Mouse (Mus musculus): ENCODE measurements around the gene Faf1. TPM values are rescaled to one million over a fixed set of nuclear protein-coding genes. Genes with fewer than 3 reads are reported as not detected.

The Faf1 gene
- polyA plus RNA-seq, 1 experiment from 2014 or later: 46.1 TPM

DNA sequence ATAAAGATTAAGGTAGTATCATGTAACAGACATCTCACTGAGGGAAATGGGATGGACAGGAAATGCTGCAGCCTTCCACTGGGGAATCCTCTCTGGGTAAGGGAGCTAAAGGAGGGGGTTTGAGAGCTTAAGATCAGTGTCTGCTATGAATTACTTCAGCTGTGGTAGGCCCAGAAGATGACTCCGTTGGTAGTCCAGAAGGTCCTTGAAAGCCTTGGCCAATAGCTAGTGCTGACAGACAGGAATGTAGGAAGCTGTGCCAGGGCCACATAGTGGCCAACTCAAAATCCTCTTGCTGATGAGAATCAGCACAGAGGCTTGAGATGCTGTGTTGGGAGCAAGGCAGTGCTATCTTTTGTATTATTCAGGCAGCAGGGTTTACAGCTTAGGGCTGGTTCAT, 59.4 kb downstream of the Faf1 start:
- 69% methylated on average over 1 of the region's 1 CpGs for WGBS
- ATAC-seq (ENCODE audit: low FRiP score, low read depth): no peak
- H3K27ac ChIP-seq: no peak overlapping the region

DNA sequence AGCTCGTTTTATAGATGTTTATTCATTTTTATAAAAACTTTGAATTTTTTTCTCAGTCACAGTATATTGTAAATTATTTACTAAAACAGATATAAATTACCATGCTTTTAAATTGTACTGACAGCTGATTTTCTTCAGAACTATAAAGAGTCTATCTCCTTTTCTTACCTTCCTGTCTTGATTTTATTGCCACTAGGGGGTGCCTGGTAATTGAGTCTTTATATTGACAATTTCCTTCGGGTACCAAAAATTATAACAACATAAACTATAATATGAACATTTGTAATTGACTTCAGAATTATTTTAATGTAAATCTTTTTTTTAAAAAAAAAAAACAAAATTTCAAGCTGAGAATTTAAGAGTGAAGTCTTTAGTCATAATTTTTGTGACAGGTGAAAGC, 67.6 kb downstream of the Faf1 start:
- Histone ChIP-seq H3K4me1 (no peaks in the 10 kb centered on the region), H3K36me3 (no peaks in the 10 kb centered on the region), H3K27ac (no peak overlapping the region), H3K4me2 (replicated peaks) (no peak overlapping the region), H3K9ac (no peak overlapping the region), H3K27me3 (replicated peaks) (no peaks in the 10 kb centered on the region), H3K4me3 (no peak overlapping the region), H3K9me3 (no peaks in the 10 kb centered on the region)
- no peak for ATAC-seq (ENCODE audit: low FRiP score, low read depth)
- 77% methylated on average over 2 of the region's 2 CpGs for WGBS

More for the DNA sequence above, 59.4 kb downstream of the Faf1 start:
- H3K9me3 ChIP-seq: no peaks in the 10 kb centered on the region
- H3K36me3 ChIP-seq: no peaks in the 10 kb centered on the region
- no peak overlapping the region for H3K4me2 ChIP-seq (replicated peaks)
- no peaks in the 10 kb centered on the region for H3K4me1 ChIP-seq
- no peaks in the 10 kb centered on the region for H3K27me3 ChIP-seq (replicated peaks)
- no peak overlapping the region for H3K9ac ChIP-seq
- no peak overlapping the region for H3K4me3 ChIP-seq

DNA sequence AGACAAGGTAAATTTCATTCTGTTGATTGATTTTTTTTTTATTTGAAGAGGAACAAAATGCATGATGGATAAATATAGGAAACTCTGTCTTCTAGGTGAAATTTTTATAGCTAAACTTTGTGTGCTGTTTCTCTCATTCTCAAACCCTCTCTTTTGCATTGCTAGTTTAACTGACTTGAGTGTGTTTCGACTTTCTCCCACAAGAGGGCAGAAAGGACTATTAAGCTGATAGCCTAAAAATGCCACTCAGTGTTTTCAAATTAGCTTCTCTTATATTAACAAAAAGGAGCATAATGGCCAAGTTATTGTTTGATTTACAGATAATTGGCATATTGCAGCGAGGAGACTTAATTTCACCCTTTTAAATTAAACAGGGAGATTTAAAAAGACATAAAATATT, 82.6 kb downstream of the Faf1 start:
- no peak overlapping the region for H3K4me2 ChIP-seq (replicated peaks)
- 28% methylated on average over 2 of the region's 2 CpGs for WGBS
- no peaks in the 10 kb centered on the region for H3K9me3 ChIP-seq
- ATAC-seq (ENCODE audit: low FRiP score, low read depth): no peak
- no peaks in the 10 kb centered on the region for H3K4me1 ChIP-seq
- no peaks in the 10 kb centered on the region for H3K27me3 ChIP-seq (replicated peaks)
- H3K27ac ChIP-seq: no peak overlapping the region
- no peak overlapping the region for H3K9ac ChIP-seq
- no peaks in the 10 kb centered on the region for H3K36me3 ChIP-seq
- H3K4me3 ChIP-seq: no peak overlapping the region

DNA sequence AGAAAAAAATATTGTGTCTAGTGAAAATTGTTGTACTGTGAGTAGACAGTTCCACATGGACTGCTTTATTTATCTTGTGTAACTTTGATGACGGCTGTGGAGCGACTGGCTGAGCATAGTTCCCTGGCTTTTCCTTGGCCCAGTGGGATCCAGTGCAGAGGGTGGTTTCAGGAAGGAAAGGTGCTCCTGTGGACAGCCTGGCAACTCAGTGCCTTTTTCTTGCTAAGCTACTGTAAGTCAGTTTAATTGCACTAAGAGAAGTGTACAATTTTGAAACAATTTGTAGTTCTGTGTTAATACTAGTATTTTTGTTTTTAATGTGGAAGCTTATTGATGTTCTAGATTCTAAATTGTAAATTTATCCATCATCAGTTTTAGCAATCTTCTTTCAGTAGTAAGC, 83.5 kb downstream of the Faf1 start:
- Histone ChIP-seq H3K4me2 (replicated peaks) (no peak overlapping the region), H3K9me3 (no peaks in the 10 kb centered on the region), H3K27ac (no peak overlapping the region), H3K36me3 (no peaks in the 10 kb centered on the region), H3K27me3 (replicated peaks) (no peaks in the 10 kb centered on the region), H3K4me3 (no peak overlapping the region), H3K9ac (no peak overlapping the region), H3K4me1 (no peaks in the 10 kb centered on the region)
- no peak for ATAC-seq (ENCODE audit: low FRiP score, low read depth)
- 61% methylated on average over 2 of the region's 2 CpGs for WGBS

DNA sequence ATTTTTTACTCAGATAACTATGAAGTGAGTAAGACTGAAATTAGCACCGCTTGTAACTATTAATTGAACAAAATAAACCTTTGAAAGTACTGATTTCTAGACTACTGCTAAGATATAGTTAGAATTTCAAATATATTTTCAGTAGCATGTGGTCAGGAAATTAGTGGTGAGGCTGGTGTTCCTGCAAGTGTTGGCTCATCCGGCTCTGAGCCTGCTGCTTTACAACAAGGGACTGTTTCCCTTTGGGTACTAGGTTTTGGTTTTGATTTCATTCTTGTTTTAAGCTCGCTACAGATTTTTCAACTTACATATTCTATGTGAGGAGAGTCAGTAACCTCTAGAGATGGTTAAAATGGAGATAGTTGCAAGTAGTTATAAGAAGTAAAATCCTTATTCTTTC, 84.1 kb downstream of the Faf1 start:
- no peaks in the 10 kb centered on the region for H3K4me1 ChIP-seq
- no peaks in the 10 kb centered on the region for H3K27me3 ChIP-seq (replicated peaks)
- H3K4me2 ChIP-seq (replicated peaks): no peak overlapping the region
- H3K27ac ChIP-seq: no peak overlapping the region
- no peak overlapping the region for H3K4me3 ChIP-seq
- H3K9me3 ChIP-seq: no peaks in the 10 kb centered on the region
- ATAC-seq (ENCODE audit: low FRiP score, low read depth): no peak
- no peaks in the 10 kb centered on the region for H3K36me3 ChIP-seq
- no peak overlapping the region for H3K9ac ChIP-seq
- 82% methylated on average over 3 of the region's 3 CpGs for WGBS

DNA sequence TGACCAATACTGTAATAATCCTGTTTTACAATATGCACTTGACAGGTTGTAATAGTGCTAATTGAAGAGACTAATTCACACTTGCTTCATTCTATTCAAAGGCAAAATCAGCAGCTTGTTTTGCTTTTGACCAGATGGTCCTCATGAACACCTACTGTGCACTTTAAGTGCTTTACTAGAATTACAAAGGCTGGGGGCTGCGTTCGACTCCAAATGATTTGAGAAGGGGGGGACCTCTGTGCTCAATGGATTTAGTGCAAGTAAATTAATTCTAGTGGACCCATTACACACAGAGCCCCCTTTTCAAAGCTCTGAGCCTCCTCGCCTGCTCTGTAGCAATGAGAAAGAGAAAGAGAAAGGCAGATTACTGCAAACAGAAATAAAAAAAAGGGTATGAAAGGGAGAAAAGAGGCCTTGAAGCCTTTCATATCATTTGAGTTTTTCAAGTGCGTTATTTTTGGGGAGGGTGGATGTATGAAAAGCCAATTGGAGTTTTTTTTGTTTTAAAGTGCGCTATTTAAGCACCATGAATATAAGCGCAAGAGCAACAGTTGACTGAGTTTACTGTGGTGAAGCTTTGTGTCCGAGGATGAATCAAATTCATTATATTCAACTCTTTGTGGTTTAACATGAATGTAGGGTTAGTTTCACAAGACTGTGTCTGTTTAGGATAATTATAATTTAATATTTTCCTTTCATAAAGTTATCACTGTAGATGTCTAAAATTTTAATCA, 86.5 kb downstream of the Faf1 start:
- no peak overlapping the region for H3K9ac ChIP-seq
- 12% methylated on average over 7 of the region's 7 CpGs for WGBS
- H3K9me3 ChIP-seq: no peaks in the 10 kb centered on the region
- no peak overlapping the region for H3K4me3 ChIP-seq
- H3K4me2 ChIP-seq (replicated peaks): peak overlapping the region; percentile 36; the same call in 1 of the 2 replicates
- H3K36me3 ChIP-seq: no peaks in the 10 kb centered on the region
- H3K27me3 ChIP-seq (replicated peaks): no peaks in the 10 kb centered on the region
- H3K4me1 ChIP-seq: no peaks in the 10 kb centered on the region
- H3K27ac ChIP-seq: no peak overlapping the region
- peak; percentile 88 for ATAC-seq (ENCODE audit: low FRiP score, low read depth)

DNA sequence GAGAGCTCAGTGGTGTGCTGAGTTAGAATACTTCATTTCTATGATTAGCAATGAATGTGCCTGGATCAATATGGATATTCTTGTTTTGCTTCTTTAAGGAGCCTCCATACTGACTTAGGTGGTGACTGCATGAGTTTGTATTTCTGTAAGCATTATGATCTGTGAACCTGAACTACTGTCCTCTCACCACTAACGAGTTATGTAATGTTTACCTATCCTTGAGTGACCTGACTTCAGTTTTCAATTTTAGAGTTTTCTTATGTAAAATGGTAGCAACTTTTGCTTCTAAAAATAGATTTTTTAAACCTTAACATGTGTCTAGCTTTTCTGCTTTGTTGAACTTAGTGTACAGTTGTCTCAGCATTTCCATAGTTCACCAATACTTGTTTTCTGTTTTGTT, 92.7 kb downstream of the Faf1 start:
- H3K27ac ChIP-seq: no peak overlapping the region
- H3K9ac ChIP-seq: no peak overlapping the region
- 85% methylated on average over 1 of the region's 1 CpGs for WGBS
- H3K36me3 ChIP-seq: no peaks in the 10 kb centered on the region
- no peak for ATAC-seq (ENCODE audit: low FRiP score, low read depth)
- H3K4me3 ChIP-seq: no peak overlapping the region
- no peaks in the 10 kb centered on the region for H3K9me3 ChIP-seq
- no peaks in the 10 kb centered on the region for H3K27me3 ChIP-seq (replicated peaks)
- H3K4me2 ChIP-seq (replicated peaks): no peak overlapping the region
- H3K4me1 ChIP-seq: no peaks in the 10 kb centered on the region

DNA sequence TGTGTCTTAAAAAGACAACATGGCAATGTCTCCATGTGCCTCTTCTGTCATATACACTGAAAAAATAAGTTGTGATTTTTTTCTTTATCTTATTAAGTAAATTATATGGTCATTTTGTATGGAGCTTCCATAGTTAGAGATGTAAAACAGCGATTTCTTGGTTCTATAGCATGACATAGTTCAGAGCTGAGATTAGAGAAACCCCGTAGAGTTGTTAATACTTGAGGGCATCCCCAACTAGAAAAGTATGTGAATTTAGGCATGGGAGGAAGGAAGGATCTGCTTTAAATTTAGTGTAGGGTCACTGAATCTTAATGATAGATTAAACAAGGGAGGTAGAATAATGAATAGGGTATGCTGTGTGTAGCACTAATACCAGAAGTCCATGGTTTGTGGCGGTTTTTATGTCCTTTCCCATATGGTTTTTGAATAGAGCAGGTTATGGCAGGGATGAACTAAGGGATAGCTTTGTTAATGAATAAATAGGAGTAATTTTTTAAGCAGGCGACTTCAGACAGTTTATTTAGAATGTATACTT, 106.3 kb downstream of the Faf1 start:
- 68% methylated on average over 4 of the region's 4 CpGs for WGBS
- Histone ChIP-seq H3K36me3 (no peaks in the 10 kb centered on the region), H3K4me3 (no peak overlapping the region), H3K4me1 (no peaks in the 10 kb centered on the region; the same call in 1 of the 2 replicates), H3K9me3 (no peaks in the 10 kb centered on the region), H3K27ac (no peak overlapping the region), H3K4me2 (replicated peaks) (no peak overlapping the region), H3K9ac (no peak overlapping the region), H3K27me3 (replicated peaks) (no peaks in the 10 kb centered on the region)
- ATAC-seq (ENCODE audit: low FRiP score, low read depth): no peak

DNA sequence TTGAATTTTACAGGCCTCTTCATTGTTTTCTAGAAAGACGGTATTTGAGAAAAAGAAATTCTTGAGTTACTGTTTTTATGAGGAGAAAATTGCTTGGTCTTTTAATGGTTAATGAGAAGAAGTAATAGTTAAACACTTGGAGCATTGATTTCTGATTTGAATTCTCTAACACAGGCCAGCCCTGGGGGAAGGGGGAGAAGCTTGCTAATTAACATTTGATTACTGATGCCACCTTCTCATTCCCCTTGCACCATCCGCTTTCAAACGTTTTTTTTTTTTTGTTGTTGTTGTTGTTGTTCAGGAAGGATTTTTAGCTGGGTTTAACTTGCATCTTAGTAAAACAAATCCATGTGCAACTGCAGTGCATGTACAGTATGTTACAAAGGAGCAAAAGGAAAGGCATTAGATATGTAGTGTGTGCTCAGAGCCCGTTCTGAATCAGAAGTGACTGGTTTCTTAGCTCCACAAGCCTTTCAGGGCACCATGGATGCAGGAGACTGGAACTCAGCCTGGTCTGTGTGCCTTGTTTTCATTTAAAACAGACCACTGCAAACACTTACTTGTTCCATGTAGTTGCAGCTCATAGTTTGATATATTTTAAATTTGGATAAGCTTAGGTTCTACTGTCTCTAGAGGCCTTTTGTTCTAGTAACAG, 113.1 kb downstream of the Faf1 start:
- H3K27ac ChIP-seq: no peak overlapping the region
- H3K4me2 ChIP-seq (replicated peaks): no peak overlapping the region
- peaks cover 6% of the 10 kb centered on the region; the same call in 1 of the 2 replicates for H3K4me1 ChIP-seq
- H3K9ac ChIP-seq: no peak overlapping the region
- no peaks in the 10 kb centered on the region for H3K27me3 ChIP-seq (replicated peaks)
- H3K9me3 ChIP-seq: no peaks in the 10 kb centered on the region
- no peaks in the 10 kb centered on the region for H3K36me3 ChIP-seq
- H3K4me3 ChIP-seq: no peak overlapping the region
- no peak for ATAC-seq (ENCODE audit: low FRiP score, low read depth)
- WGBS: 31% methylated on average over 4 of the region's 4 CpGs

DNA sequence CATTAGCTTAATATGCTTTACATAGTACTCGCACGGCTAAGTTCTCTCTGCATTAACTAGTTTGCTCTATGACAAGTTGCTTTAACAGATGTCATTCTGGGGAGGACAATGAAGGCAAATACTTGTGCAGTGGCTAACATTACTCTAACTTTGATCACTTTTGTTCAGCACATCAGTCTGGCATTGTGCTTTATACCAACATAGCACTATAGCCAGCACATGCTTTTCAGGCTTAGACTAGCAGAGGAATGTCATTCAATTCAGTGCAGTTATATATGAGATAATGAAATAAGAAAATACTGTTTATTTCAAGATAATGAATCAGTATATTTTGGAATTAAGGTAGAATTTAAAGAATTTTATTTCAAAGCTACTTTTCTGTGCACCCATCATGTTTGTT, 115.9 kb downstream of the Faf1 start:
- H3K9ac ChIP-seq: no peak overlapping the region
- H3K27me3 ChIP-seq (replicated peaks): no peaks in the 10 kb centered on the region
- H3K9me3 ChIP-seq: no peaks in the 10 kb centered on the region
- ATAC-seq (ENCODE audit: low FRiP score, low read depth): no peak
- no peak overlapping the region for H3K4me3 ChIP-seq
- 43% methylated on average over 2 of the region's 2 CpGs for WGBS
- H3K4me2 ChIP-seq (replicated peaks): no peak overlapping the region
- no peak overlapping the region for H3K27ac ChIP-seq
- peaks cover 6% of the 10 kb centered on the region; the same call in 1 of the 2 replicates for H3K4me1 ChIP-seq
- no peaks in the 10 kb centered on the region for H3K36me3 ChIP-seq

DNA sequence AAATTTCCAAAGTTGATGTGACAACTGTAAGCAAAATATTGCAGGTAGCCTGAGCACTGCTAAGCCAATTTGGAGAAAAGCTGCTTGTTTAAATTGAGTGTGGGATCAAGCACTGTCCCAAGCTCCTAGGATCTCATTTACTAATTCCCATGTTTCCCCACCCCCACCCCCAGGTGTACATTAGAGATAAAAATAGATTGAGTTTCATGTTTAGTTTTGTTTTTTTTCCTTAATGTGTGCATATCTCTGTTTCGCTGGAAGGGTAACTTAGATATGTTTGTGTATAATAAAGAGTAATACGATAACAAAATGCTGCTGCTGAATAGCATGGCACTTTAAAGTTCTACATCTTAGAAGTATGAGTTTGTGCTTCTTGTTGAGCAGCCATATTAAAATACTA, 116.7 kb downstream of the Faf1 start:
- no peak overlapping the region for H3K9ac ChIP-seq
- peaks cover 6% of the 10 kb centered on the region; the same call in 1 of the 2 replicates for H3K4me1 ChIP-seq
- H3K4me2 ChIP-seq (replicated peaks): no peak overlapping the region
- H3K27me3 ChIP-seq (replicated peaks): no peaks in the 10 kb centered on the region
- H3K9me3 ChIP-seq: no peaks in the 10 kb centered on the region
- no peaks in the 10 kb centered on the region for H3K36me3 ChIP-seq
- no peak for ATAC-seq (ENCODE audit: low FRiP score, low read depth)
- WGBS: 93% methylated on average over 2 of the region's 2 CpGs
- no peak overlapping the region for H3K27ac ChIP-seq
- no peak overlapping the region for H3K4me3 ChIP-seq

DNA sequence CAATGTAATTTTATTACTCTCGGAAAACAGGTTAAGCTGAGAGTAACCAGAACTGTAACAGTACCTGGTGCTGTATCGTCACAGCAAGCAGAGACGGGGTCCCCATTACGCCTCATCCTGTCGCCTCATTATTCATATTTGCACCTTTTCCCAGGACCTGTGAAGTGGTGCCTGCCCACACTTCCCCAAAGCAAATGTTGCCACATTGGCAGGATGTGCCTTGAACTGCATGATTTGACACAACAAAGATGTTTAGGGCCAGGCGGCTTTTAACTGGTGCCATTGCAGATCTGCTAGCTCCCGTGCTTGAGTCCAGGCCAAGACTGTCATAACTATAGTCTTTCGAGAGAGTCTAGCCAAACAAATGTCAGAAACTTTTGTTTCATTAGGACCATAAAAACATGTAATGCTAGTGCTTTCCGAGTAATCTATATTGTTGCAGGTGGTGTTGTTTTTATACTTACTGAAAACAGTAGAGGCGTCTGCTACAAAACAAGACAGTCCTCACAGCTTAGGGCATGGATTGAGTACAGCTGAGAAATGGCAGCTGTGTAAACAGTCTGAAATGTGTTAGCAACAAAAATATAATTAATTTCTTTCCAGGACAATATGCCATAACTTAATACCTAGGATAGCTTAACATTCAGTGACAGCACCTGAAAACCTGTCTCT, 121.3 kb downstream of the Faf1 start:
- 80% methylated on average over 10 of the region's 10 CpGs for WGBS
- no peak overlapping the region for H3K9ac ChIP-seq
- H3K36me3 ChIP-seq: no peaks in the 10 kb centered on the region
- no peak overlapping the region for H3K27ac ChIP-seq
- no peak overlapping the region for H3K4me3 ChIP-seq
- H3K4me2 ChIP-seq (replicated peaks): no peak overlapping the region
- H3K4me1 ChIP-seq: no peaks in the 10 kb centered on the region
- H3K9me3 ChIP-seq: no peaks in the 10 kb centered on the region
- H3K27me3 ChIP-seq (replicated peaks): no peaks in the 10 kb centered on the region
- ATAC-seq (ENCODE audit: low FRiP score, low read depth): no peak

Data from neural tube, embryonic 12.5 days (tissue).